In the genomic region with DNA sequence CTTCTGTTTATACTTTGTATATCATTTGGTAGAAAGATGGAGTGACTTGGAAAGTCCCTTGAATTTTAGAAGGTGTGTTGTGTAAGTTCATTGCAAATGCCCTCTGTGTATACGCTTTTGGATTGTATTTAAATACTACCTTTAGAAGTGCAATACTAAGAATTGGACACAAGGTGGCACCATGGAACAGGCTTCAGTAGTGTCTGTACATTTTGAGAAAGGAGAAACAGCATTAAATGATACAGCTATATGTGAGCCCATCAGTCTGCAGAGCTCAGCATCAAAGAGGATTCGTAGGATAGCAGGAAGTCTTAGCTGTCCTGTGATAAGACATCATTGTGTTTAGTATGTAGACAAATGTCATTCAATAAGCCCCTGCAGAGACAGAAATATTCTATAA, we compare ENCODE assay signal across 8 mouse cellular contexts. TPM values are rescaled to one million over a fixed set of nuclear protein-coding genes. Genes with fewer than 3 reads are reported as not detected.
DNase-seq lines count a peak whose midpoint lies in the region; ATAC-seq and TF ChIP-seq lines count a peak whose summit lies in the region.

No protein-coding gene starts in this region.

- 45% methylated on average over 2 of the region's 2 CpGs for WGBS in neural tube, embryonic 12.5 days
- WGBS in hindbrain, embryonic 16.5 days = 43% methylated on average over 2 of the region's 2 CpGs
- 21% methylated on average over 2 of the region's 2 CpGs for WGBS in stomach, postnatal 0 days
- 51% methylated on average over 2 of the region's 2 CpGs for WGBS in kidney, embryonic 15.5 days

- no peaks in the 10 kb centered on the region for H3K9me3 ChIP-seq in neural tube, embryonic 12.5 days
- no peaks in the 10 kb centered on the region for H3K9me3 ChIP-seq in hindbrain, embryonic 16.5 days (ENCODE audit: control insufficient read depth, low read length)
- H3K9me3 ChIP-seq in stomach, postnatal 0 days (ENCODE audit: control insufficient read depth, low read length) = no peaks in the 10 kb centered on the region
- H3K9me3 ChIP-seq in kidney, embryonic 15.5 days (replicated peaks) = no peaks in the 10 kb centered on the region

- ATAC-seq in frontal cortex, adult (ENCODE audit: low TSS enrichment) = peak; percentile 73; the same call in 1 of the 2 replicates
- peak; percentile 56; the same call in 1 of the 2 replicates for ATAC-seq in neural tube, embryonic 12.5 days (ENCODE audit: low FRiP score, low read depth)
- peak; percentile 84 for ATAC-seq in hindbrain, embryonic 16.5 days
- ATAC-seq in stomach, postnatal 0 days (ENCODE audit: low FRiP score, low TSS enrichment) = no peak
- ATAC-seq in kidney, embryonic 15.5 days (replicated peaks; ENCODE audit: low FRiP score) = no peak

- DNase-seq in frontal cortex, postnatal 10 days (ENCODE audit: low spot score in 2 of 2) = no peak
- no peak for DNase-seq in neural tube, embryonic 10.5 days (ENCODE audit: extremely low spot score, low spot score)
- DNase-seq in stomach, postnatal 0 days (ENCODE audit: low spot score) = no peak
- no peak for DNase-seq in urinary bladder, adult 18-20 months (ENCODE audit: low spot score in 2 of 2)

- no peak for TF ChIP-seq EP300 in stomach, postnatal 0 days (optimal IDR thresholded peaks at IDR 0.05)

- TF ChIP-seq CTCF in stomach, postnatal 0 days (IDR thresholded peaks at IDR 0.05; ENCODE audit: low read depth) = peak; percentile 84

- H3K36me3 ChIP-seq in neural tube, embryonic 12.5 days = no peaks in the 10 kb centered on the region
- no peaks in the 10 kb centered on the region for H3K36me3 ChIP-seq in hindbrain, embryonic 16.5 days (ENCODE audit: control insufficient read depth, insufficient read depth, low read length)
- H3K36me3 ChIP-seq in stomach, postnatal 0 days (ENCODE audit: control insufficient read depth, insufficient read depth, low read length) = no peaks in the 10 kb centered on the region
- H3K36me3 ChIP-seq in kidney, embryonic 15.5 days = no peaks in the 10 kb centered on the region

- H3K4me3 ChIP-seq in neural tube, embryonic 12.5 days = no peak overlapping the region
- no peak overlapping the region for H3K4me3 ChIP-seq in hindbrain, embryonic 16.5 days (ENCODE audit: low read length)
- H3K4me3 ChIP-seq in stomach, postnatal 0 days (ENCODE audit: low read depth, low read length) = no peak overlapping the region
- H3K4me3 ChIP-seq in kidney, embryonic 15.5 days (replicated peaks) = no peak overlapping the region

- no peak overlapping the region for H3K27ac ChIP-seq in neural tube, embryonic 12.5 days
- H3K27ac ChIP-seq in hindbrain, embryonic 16.5 days (ENCODE audit: low read depth, low read length) = no peak overlapping the region
- no peak overlapping the region for H3K27ac ChIP-seq in stomach, postnatal 0 days (replicated peaks)
- H3K27ac ChIP-seq in kidney, embryonic 15.5 days = no peak overlapping the region

- no peak overlapping the region for H3K4me2 ChIP-seq in neural tube, embryonic 12.5 days (replicated peaks)
- H3K4me2 ChIP-seq in hindbrain, embryonic 16.5 days (ENCODE audit: low read length) = no peak overlapping the region
- no peak overlapping the region for H3K4me2 ChIP-seq in stomach, postnatal 0 days (replicated peaks; ENCODE audit: low read depth)
- H3K4me2 ChIP-seq in kidney, embryonic 15.5 days = no peak overlapping the region

- H3K27me3 ChIP-seq in neural tube, embryonic 12.5 days (replicated peaks) = no peaks in the 10 kb centered on the region
- H3K27me3 ChIP-seq in hindbrain, embryonic 16.5 days (replicated peaks; ENCODE audit: control insufficient read depth, insufficient read depth, low read length) = no peaks in the 10 kb centered on the region
- H3K27me3 ChIP-seq in stomach, postnatal 0 days (ENCODE audit: control insufficient read depth, insufficient read depth, low read length) = no peaks in the 10 kb centered on the region
- H3K27me3 ChIP-seq in kidney, embryonic 15.5 days = no peaks in the 10 kb centered on the region

- no peak overlapping the region for H3K9ac ChIP-seq in neural tube, embryonic 12.5 days
- no peak overlapping the region for H3K9ac ChIP-seq in hindbrain, embryonic 16.5 days (ENCODE audit: low read depth, low read length)
- H3K9ac ChIP-seq in stomach, postnatal 0 days (ENCODE audit: low read length) = no peak overlapping the region
- no peak overlapping the region for H3K9ac ChIP-seq in kidney, embryonic 15.5 days

- H3K4me1 ChIP-seq in neural tube, embryonic 12.5 days = no peaks in the 10 kb centered on the region
- no peaks in the 10 kb centered on the region for H3K4me1 ChIP-seq in hindbrain, embryonic 16.5 days (ENCODE audit: control insufficient read depth, insufficient read depth, low read depth, low read length)
- no peaks in the 10 kb centered on the region for H3K4me1 ChIP-seq in stomach, postnatal 0 days (replicated peaks; ENCODE audit: control insufficient read depth, insufficient read depth)
- no peaks in the 10 kb centered on the region for H3K4me1 ChIP-seq in kidney, embryonic 15.5 days

RNA-seq across cellular contexts. Expression of a gene that starts 5.2 kb away (rescaled TPM):
- not detected in 2 replicates for polyA plus RNA-seq in neural tube, embryonic 12.5 days (2016; fragmentation: Nextera tagmentation; extraction: Ambion mirVana)
- not detected in 2 replicates for polyA plus RNA-seq in hindbrain, embryonic 16.5 days (2015; fragmentation: Nextera tagmentation; extraction: Ambion mirVana)
- 12.2 and 15.4 TPM in 2 replicates for polyA plus RNA-seq in stomach, postnatal 0 days (2015; fragmentation: Nextera tagmentation; extraction: Ambion mirVana)
- 1.5 and 3.0 TPM in 2 replicates for polyA plus RNA-seq in kidney, embryonic 15.5 days (2015; fragmentation: Nextera tagmentation; extraction: Ambion mirVana)

RNA-seq across cellular contexts. Expression of a gene that starts 11.3 kb away (rescaled TPM):
- polyA plus RNA-seq in neural tube, embryonic 12.5 days (2016; fragmentation: Nextera tagmentation; extraction: Ambion mirVana) = not detected in 2 replicates
- polyA plus RNA-seq in hindbrain, embryonic 16.5 days (2015; fragmentation: Nextera tagmentation; extraction: Ambion mirVana) = not detected in 2 replicates
- 1.2 and 1.6 TPM in 2 replicates for polyA plus RNA-seq in stomach, postnatal 0 days (2015; fragmentation: Nextera tagmentation; extraction: Ambion mirVana)
- polyA plus RNA-seq in kidney, embryonic 15.5 days (2015; fragmentation: Nextera tagmentation; extraction: Ambion mirVana) = not detected in 2 replicates

Comparison
In these comparisons a context has a peak if more than half of its experiments do, and no peak if none do; other contexts are left out.
1. ATAC-seq: peak in frontal cortex, adult (single experiment), neural tube, embryonic 12.5 days (single experiment) and hindbrain, embryonic 16.5 days (single experiment); none in stomach, postnatal 0 days (single experiment) and kidney, embryonic 15.5 days (single experiment).